Mouse (Mus musculus): ENCODE measurements around the gene Zfp809. TPM values are rescaled to one million over a fixed set of nuclear protein-coding genes. Genes with fewer than 3 reads are reported as not detected.

Zfp809 gene
- total RNA-seq, 1 experiment = 90.7 TPM

DNA sequence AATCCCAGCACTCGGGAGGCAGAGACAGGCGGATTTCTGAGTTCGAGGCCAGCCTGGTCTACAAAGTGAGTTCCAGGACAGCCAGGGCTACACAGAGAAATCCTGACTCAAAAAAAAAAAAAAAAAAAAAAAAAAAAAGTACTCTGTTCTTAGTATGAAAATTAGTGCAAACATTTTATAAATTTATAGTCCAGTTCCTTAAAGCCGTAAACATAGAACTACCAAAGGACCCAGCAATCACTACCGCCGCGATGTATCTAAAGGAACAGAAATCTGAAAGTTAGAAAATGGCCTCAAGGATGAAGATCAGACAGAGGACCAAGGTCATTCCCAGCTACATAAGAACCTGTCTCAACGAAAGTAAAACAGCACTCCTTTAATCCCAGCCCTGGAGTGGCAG, 33.3 kb downstream of the Zfp809 start:
- Histone ChIP-seq H3K27ac (ENCODE audit: insufficient read depth, low read depth, low read length, poor library complexity, severe bottlenecking) (no peak overlapping the region), H3K4me3 (ENCODE audit: insufficient read depth in 1 of 2, low read depth in 1 of 2, low read length in 2 of 2, poor library complexity in 1 of 2, severe bottlenecking in 1 of 2) (peak overlapping the region; percentile 88 to 99)
- TF ChIP-seq HCFC1 (IDR thresholded peaks at IDR 0.05; ENCODE audit: borderline replicate concordance, insufficient read depth, low read length) (no peak), ZNF384 (IDR thresholded peaks at IDR 0.05; ENCODE audit: low read depth, low read length) (peak; percentile 71)

DNA sequence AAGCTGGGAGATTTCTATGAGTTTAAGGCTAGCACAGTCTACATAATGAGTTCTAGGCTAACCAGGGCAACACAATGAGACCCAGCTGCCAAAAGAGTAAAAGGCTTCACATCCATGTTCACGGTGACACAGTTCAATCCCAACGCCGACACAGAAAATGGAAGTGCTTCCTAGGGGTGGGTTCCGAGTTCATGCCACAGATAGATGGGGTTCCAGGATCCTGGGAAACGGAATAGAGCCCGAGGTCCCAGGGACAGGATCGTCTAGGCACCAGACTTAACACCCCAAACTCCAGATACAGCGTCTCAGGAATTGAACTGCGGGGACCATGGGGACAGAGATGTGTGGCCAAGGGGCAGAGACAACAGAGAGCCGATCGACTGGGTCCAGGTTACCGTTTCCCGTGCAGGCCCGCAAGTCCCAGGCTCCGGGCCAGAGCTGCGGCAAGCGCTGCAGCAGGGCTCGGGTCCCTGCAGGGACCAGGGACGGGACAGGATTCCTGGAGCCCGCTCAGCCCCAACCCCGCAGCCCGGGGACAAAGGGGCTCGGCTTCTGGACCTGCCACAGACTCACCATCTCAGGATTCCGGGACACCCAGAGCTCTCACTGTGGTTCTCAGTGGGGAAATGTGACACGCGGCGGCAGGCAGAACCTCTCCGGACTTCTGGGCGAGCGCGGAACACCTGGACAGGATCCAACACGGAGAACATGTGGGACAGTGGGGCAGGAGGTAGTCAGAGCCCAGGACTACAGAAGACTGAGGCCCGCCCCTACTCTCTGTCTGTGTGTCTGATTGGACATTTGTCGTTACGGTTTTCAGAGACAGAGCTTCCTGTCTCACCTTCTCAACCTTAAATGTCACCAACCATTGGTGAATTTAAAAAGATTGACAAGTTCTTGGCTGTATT, 33.9 kb downstream of the Zfp809 start, which contains the start of gene Zfp599:
TSS of gene Zfp599 (minus strand) at position 712 of the 908 bp plus-strand sequence.
- H3K36me3 ChIP-seq (ENCODE audit: control insufficient read depth, insufficient read depth, low read length, poor library complexity, severe bottlenecking) = peaks cover 13% of the 10 kb centered on the region
- peak; percentile 79 for DNase-seq (ENCODE audit: low read depth, low spot score)
- in situ Hi-C loops (cut with MboI; ENCODE audit: low sequenced_read_pairs in 2 of 2, unreplicated experiment in 2 of 2) = no loop called here
- no peaks in the 10 kb centered on the region for H3K9me3 ChIP-seq (ENCODE audit: control insufficient read depth, insufficient read depth, low read depth, low read length)
- peak within 1 kb of the TSS; percentile 88 to 99 for H3K4me3 ChIP-seq (ENCODE audit: insufficient read depth in 1 of 2, low read depth in 1 of 2, low read length in 2 of 2, poor library complexity in 1 of 2, severe bottlenecking in 1 of 2)
- TF ChIP-seq ZC3H11A (IDR thresholded peaks at IDR 0.05; ENCODE audit: borderline replicate concordance, low read depth, low read length) (no peak), HCFC1 (IDR thresholded peaks at IDR 0.05; ENCODE audit: borderline replicate concordance, insufficient read depth, low read length) (peak; percentile 28; the same call in 1 of the 2 replicates), CHD2 (IDR thresholded peaks at IDR 0.05; ENCODE audit: low read depth, low read length) (peak; percentile 53; the same call in 1 of the 2 replicates)
- peak within 1 kb of the TSS; percentile 90 for H3K9ac ChIP-seq (ENCODE audit: insufficient read depth, low read depth, low read length, poor library complexity, severe bottlenecking)
- H3K4me1 ChIP-seq (ENCODE audit: control insufficient read depth in 2 of 2, insufficient read depth in 2 of 2, low read length in 2 of 2, poor library complexity in 1 of 2) = no peaks in the 10 kb centered on the region; a peak in 1 of 4 replicates
- H3K27ac ChIP-seq (ENCODE audit: insufficient read depth, low read depth, low read length, poor library complexity, severe bottlenecking) = no peak within 1 kb of the TSS; the same call in 1 of the 2 replicates

More for the DNA sequence above, 33.3 kb downstream of the Zfp809 start:
- H3K9me3 ChIP-seq (ENCODE audit: control insufficient read depth, insufficient read depth, low read depth, low read length) = no peaks in the 10 kb centered on the region
- peak; percentile 9 for DNase-seq (ENCODE audit: low read depth, low spot score)
- peak overlapping the region; percentile 90 for H3K9ac ChIP-seq (ENCODE audit: insufficient read depth, low read depth, low read length, poor library complexity, severe bottlenecking)
- in situ Hi-C loops (cut with MboI; ENCODE audit: low sequenced_read_pairs in 2 of 2, unreplicated experiment in 2 of 2) = no loop called here
- peaks cover 17% of the 10 kb centered on the region for H3K36me3 ChIP-seq (ENCODE audit: control insufficient read depth, insufficient read depth, low read length, poor library complexity, severe bottlenecking)
- H3K4me1 ChIP-seq (ENCODE audit: control insufficient read depth in 2 of 2, insufficient read depth in 2 of 2, low read length in 2 of 2, poor library complexity in 1 of 2) = no peaks in the 10 kb centered on the region; a peak in 1 of 4 replicates

DNA sequence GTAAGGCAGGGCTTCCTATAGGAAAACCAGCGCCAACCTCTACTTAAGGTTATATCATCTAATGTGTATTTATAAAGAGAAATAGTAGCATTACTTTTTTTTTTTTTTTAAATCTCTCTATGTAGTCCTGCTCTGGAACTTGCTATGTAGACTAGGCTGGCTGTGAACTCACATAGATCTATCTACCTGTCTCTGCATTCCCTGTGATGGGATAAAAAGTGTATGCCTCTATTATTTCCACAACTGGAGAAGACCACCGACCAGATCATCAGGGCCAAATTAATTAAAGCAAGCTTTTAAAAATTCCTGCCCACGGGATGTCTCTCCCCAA, 34.5 kb downstream of the Zfp809 start:
- Histone ChIP-seq H3K36me3 (ENCODE audit: control insufficient read depth, insufficient read depth, low read length, poor library complexity, severe bottlenecking) (peaks cover 13% of the 10 kb centered on the region), H3K27ac (ENCODE audit: insufficient read depth, low read depth, low read length, poor library complexity, severe bottlenecking) (no peak overlapping the region), H3K4me3 (ENCODE audit: insufficient read depth in 1 of 2, low read depth in 1 of 2, low read length in 2 of 2, poor library complexity in 1 of 2, severe bottlenecking in 1 of 2) (peak overlapping the region; percentile 19 to 99; a peak in 3 of 4 replicates), H3K4me1 (ENCODE audit: control insufficient read depth in 2 of 2, insufficient read depth in 2 of 2, low read length in 2 of 2, poor library complexity in 1 of 2) (no peaks in the 10 kb centered on the region; a peak in 1 of 4 replicates), H3K9me3 (ENCODE audit: control insufficient read depth, insufficient read depth, low read depth, low read length) (no peaks in the 10 kb centered on the region), H3K9ac (ENCODE audit: insufficient read depth, low read depth, low read length, poor library complexity, severe bottlenecking) (no peak overlapping the region)
- DNase-seq (ENCODE audit: low read depth, low spot score) = no peak
- TF ChIP-seq CHD2 (IDR thresholded peaks at IDR 0.05; ENCODE audit: low read depth, low read length) (no peak), HCFC1 (IDR thresholded peaks at IDR 0.05; ENCODE audit: borderline replicate concordance, insufficient read depth, low read length) (no peak), MAFK (IDR thresholded peaks at IDR 0.05; ENCODE audit: insufficient read depth, low read depth, low read length) (no peak), ZC3H11A (IDR thresholded peaks at IDR 0.05; ENCODE audit: borderline replicate concordance, low read depth, low read length) (no peak), ZNF384 (IDR thresholded peaks at IDR 0.05; ENCODE audit: low read depth, low read length) (no peak)
- in situ Hi-C loops (cut with MboI; ENCODE audit: low sequenced_read_pairs in 2 of 2, unreplicated experiment in 2 of 2) = no loop called here

DNA sequence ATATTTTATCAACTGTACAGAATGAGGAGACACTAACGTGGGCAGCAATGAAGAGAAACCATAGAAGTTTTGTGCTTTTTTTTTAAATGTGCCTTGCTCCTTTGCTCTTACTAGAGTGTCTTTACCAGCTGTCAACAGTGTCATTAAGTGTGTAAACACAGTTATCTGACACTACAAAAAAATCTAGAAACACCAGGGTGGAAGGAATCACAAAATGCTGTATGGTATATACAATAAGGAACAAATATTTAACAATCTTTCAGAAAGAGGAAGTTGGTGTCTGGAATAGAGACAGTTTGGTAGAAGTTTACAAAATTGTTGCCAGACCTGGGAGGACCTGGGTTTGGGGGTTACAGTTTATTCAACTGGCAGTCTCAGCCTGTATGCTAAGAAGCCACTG, 36.1 kb downstream of the Zfp809 start:
- Histone ChIP-seq H3K9me3 (ENCODE audit: control insufficient read depth, insufficient read depth, low read depth, low read length) (no peaks in the 10 kb centered on the region), H3K9ac (ENCODE audit: insufficient read depth, low read depth, low read length, poor library complexity, severe bottlenecking) (no peak overlapping the region), H3K27ac (ENCODE audit: insufficient read depth, low read depth, low read length, poor library complexity, severe bottlenecking) (no peak overlapping the region), H3K4me3 (ENCODE audit: insufficient read depth in 1 of 2, low read depth in 1 of 2, low read length in 2 of 2, poor library complexity in 1 of 2, severe bottlenecking in 1 of 2) (no peak overlapping the region), H3K36me3 (ENCODE audit: control insufficient read depth, insufficient read depth, low read length, poor library complexity, severe bottlenecking) (peaks cover 2% of the 10 kb centered on the region), H3K4me1 (ENCODE audit: control insufficient read depth in 2 of 2, insufficient read depth in 2 of 2, low read length in 2 of 2, poor library complexity in 1 of 2) (no peaks in the 10 kb centered on the region; a peak in 1 of 4 replicates)
- DNase-seq (ENCODE audit: low read depth, low spot score) = no peak
- no peak for TF ChIP-seq CHD2 (IDR thresholded peaks at IDR 0.05; ENCODE audit: low read depth, low read length)
- TF ChIP-seq HCFC1 (IDR thresholded peaks at IDR 0.05; ENCODE audit: borderline replicate concordance, insufficient read depth, low read length) = no peak
- TF ChIP-seq ZNF384 (IDR thresholded peaks at IDR 0.05; ENCODE audit: low read depth, low read length) = no peak
- no peak for TF ChIP-seq MAFK (IDR thresholded peaks at IDR 0.05; ENCODE audit: insufficient read depth, low read depth, low read length)
- no peak for TF ChIP-seq ZC3H11A (IDR thresholded peaks at IDR 0.05; ENCODE audit: borderline replicate concordance, low read depth, low read length)
- in situ Hi-C loops (cut with MboI; ENCODE audit: low sequenced_read_pairs in 2 of 2, unreplicated experiment in 2 of 2) = no loop called here
